Mouse (Mus musculus) right cerebral cortex, adult 18-20 months (tissue): Measurements from ENCODE around the gene Nbr1.
"Not testable (repeated sequence)": the region's sequence is repeated elsewhere in the genome, so short reads cannot be mapped to it uniquely, and the experiment has no call there.

ENCODE experiments used
- DNase-seq: peaks from one replicate; pipeline ENCODE4 v3.0.0; 2022; ENCODE audit warnings: mixed read lengths

The Nbr1 gene

DNA sequence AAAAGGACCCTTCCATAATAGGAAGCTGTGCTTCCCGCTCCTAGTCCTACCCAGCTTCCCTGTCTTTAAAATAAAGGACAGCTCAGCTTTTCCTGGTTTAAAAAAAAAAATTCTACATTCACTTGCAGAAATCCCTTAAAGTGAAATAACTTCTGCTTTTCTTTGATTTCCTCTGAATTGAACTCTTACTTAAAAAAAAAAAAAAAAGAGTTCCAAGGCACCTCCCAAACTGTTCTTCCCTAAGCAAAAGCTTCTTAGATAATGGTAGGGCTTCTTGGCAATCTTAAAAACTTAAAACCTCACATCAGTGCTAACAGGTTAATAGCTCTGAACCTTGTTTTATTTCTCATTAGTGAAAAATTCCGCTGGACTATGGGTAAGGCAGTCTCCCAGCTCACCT, 31.3 kb downstream of the Nbr1 start:
- no peak for DNase-seq

GRCm38 (mm10) chr11:101585031-101585430, 33.1 kb downstream of the Nbr1 start:
- DNase-seq = not testable (repeated sequence)

DNA sequence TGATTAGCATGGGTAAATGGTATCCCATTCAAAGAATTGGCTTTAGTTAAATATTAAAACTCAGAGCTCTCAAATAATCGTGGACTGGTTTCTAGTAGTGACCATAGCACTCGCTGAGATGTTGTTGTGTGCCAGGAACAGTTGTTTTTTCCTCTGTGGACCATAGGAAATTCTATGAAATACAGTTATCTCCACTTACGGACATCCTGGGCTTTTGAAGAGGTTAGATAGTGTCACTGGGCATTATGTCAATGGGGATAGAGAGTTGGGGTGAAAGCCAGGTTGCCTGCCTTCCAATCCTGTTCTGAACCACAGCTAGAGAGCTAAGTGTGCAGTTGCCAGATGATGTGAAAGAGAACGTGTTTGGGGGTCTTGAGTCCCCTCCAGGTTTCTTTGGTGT, 33.9 kb downstream of the Nbr1 start:
- DNase-seq = no peak

- peak; percentile 68 for DNase-seq
Observed at GRCm38 (mm10) chr11:101587676-101588075, 35.7 kb downstream of the Nbr1 start.

DNA sequence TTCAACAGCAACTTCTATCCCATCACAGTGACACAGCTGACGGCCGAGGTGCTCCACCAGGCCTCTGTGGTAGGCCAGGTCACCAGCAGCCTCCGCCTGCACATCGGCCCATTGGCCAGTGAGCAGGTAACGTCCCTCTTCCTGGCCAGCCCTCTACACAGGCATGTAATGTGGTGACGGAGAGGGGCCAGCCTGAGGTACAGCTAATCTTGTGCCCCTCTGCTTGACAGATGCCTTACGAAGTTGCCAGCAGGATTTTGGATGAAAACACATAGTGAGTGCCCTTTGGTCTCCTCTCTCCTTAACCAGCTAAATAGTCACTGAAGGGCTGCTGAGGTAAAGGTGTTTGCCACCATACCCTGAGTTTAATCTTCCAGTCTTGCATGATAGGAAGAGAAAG, 36.9 kb downstream of the Nbr1 start:
- DNase-seq = no peak

GRCm38 (mm10) chr11:101589444-101589843, 37.5 kb downstream of the Nbr1 start:
- DNase-seq = peak; percentile 26

DNA sequence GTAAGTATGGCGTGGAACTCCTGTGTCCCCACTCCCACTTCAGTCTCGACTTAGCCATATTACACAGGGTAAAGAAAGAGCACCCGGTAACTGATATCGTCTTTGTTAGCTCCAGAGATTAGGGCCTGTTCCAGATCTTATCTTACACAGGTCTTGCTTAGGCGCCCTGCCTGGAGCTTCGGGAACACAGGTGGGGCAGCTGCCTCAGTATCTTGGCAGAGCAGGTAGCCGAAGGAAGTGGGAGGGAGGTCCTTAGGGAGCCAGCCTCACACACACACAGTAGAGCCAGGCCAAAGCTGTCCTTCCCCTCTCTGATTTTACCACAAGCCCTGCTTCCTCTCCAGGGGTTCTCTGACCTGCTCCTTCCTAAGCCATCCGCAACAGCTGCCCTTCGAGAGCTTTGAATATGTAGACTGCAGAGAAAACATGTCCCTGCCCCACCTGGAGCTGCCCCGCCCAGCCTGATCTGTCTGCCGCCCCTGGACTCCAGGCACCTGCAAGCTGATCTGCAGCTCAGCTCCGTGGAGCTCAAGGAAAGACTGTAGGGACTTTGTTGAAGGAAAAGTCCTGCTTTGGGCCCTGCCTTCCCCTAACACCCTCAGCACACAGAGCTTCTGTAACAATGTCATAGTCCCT, 38.2 kb downstream of the Nbr1 start:
- no peak for DNase-seq

DNA sequence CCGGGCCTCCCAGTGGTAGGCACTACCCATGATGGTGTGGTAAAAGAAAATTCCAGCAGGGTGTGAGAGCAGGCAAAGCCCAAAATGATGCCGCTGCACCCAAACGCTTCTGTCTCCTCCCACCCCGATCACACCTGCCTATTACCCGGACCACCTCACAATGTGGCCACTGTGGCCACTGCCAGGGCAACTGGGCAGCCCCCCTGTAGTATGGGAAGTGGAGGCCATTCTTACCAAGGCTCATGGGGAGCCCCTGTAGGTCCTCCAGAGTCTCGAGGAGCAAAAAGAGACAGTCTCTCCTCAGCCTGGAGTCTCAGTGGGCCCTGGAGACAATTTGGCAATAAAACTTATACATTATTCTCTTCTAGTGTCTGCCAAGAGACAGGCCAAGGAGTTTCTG, 47.2 kb downstream of the Nbr1 start, which contains the start of gene Gm11634:
Gm11634 (minus strand) TSS at position 101 of the 400 bp plus-strand sequence.
- DNase-seq = no peak

- no peak for DNase-seq
Observed at GRCm38 (mm10) chr11:101602491-101602890, 50.5 kb downstream of the Nbr1 start.

- DNase-seq = no peak
Observed at GRCm38 (mm10) chr11:101604116-101604515, 52.2 kb downstream of the Nbr1 start.

DNA sequence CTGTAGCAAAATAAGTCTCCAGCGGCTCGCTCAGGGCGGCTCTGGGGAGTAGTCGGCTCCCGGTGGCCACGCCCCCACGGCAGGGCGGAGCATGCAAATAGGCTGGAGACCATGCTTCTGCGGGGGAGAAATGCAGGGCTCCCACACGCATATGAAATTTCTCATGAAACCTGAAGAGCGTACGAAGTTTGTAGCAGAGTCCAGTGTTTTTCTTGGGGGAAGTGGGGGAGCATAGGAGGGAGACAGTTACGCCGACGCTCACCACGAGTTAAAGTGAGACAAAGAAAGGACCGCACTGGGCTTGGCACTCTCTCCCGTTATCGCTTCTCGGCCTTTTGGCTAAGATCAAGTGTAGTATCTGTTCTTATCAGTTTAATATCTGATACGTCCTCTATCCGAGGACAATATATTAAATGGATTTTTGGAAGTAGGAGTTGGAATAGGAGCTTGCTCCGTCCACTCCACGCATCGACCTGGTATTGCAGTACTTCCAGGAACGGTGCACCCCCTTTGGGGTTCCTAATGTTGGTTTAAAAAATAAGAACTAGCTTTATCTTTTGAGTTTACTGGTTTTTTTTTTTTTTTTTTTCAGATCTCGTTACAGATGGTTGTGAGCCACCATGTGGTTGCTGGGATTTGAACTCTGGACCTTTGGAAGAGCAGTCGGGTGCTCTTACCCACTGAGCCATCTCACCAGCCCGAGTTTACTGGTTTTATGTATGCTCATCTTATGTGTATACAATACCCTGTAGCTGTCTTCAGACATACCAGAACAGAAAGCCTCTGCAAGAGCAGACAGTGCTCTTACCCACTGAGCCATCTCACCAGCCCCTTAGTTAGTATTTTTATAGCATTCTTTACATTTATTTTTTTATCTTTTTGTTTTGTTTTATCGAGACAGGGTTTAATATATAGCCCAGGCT, 52.8 kb downstream of the Nbr1 start:
- DNase-seq = peak; percentile 35

DNA sequence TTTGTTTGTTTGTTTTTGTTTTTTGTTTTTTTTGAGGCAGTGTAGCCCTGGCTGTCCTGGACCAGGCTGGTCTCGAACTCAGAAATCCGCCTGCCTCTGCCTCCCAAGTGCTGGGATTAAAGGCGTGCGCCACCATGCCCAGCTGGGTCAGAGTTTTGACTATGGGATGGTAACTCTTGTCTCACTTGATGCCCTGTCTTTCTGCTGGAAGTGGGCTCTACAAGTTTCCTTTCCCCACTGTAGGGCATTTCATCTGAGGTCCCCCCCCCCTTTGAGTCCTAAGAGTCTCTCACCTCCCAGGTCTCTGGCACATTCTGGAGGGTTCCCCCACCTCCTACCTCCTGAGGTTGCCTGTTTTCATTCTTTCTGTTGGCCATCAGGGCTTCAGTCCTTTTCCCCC, 55.2 kb downstream of the Nbr1 start:
- DNase-seq = not testable (repeated sequence)

- no peak for DNase-seq
Observed at GRCm38 (mm10) chr11:101610445-101610844, 58.5 kb downstream of the Nbr1 start.

DNA sequence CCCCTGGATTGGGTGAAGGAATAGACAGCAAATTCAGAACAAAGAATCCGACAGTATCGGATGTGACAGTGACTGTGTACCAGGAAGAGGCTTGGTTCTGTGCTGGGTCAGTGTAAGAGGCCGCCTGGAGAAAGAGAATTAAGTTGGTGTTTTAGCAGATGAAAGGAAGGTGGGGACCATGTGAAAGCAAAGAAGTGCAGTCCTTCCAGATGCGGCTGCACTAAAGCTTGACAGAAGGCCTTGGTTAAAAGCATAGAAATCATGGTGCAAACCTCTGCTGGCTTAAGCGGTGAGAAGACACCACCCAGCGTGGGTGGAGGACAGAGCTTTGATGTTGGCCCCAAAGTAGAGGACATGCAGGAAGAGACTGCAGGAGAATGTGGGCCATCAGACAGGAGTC, 61.6 kb downstream of the Nbr1 start:
- DNase-seq = no peak

DNA sequence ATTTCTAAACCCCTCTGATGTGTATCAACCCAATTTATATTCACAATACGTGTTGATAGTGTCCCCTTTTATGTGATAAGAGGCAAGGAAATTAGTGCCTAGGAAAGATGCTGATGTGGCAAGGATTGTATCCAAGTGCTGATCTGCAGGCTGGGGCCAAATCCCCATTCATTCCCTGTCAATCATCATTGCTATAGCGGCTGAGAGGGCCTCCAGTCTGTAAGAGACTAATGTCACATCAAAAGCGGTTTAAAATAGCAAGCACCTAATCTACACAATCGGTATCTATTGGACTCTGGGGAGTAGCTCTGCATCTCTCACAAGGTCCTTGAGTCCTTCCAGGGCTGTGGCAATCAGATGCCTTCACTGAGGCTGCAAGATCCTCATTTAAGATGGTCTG, 62.2 kb downstream of the Nbr1 start:
- no peak for DNase-seq

DNA sequence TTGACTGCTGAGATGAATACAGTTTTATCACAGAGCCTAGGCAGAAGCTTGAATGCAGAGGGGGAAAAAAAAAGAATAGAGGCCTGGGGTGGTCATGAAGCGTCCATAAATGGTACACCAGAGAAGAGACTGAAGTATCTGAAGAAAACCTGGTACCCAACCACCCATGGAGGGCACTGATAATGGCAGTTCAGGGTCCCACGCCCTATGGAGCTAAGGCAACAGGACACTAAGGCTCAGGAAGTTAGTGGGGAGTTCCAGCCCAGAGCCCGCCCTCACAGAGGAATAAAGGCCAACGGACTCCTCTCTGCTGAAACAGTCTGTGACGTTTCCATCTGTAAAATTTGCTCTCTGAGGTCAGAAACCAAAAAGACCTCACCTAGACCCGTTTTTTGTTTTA, 63.4 kb downstream of the Nbr1 start:
- DNase-seq = no peak

DNA sequence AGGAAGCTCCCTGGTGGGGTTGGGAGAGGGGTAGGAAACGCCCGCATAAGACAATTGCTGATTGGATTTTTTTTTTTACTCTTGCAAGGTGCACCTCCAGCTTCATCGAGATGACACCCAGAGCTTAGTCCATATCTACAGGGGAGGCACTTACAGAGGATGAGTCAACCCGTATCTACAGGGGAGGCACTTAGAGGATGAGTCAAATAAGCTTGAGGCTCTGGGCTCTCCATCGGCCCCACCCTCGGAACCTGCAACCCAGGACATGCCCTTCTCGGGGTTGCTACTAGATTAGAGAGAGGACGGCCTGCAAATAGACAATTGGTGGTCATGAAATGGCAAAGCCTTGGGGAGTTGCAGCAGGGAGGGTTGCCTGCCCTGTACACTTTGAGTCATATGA, 64.2 kb downstream of the Nbr1 start:
- no peak for DNase-seq

DNA sequence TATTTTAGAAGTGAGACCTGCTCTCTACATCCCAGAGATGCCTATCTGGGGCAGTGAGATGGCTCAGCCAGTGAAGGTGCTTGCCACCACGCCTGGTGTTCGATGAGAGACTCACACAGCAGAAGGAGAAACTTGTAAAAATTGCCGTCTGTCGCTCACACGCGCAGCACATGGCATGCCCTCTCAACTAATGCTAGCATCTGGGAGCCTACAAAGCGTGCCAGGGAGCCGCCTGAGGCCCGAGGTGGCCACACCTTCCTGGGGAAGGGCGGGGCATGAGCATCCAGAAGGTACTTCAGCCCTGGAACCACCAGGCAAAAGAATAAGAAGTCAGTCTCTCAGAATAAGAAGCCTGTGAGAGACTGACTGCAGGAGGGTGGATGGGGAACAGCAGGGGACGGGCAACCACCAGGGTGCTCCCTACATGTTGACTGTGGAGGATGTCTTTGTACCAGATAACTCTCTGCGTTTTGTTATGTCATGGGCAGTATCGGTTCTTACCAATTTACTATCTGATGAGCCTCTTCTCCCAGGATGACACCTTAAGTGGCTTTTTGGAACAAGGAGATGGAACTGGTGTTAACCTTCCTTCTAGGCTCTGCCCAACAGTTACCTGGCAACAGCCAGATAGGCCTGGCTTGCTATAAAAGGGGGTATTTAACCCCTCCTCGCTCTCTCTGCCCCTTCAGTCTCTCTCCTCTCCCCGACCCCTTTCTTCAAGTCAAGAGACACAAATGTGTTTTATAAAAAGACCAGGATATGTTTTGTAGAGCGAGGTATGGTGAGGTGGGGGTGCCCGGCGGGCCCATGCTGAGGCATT, 65.2 kb downstream of the Nbr1 start:
- DNase-seq = no peak

DNA sequence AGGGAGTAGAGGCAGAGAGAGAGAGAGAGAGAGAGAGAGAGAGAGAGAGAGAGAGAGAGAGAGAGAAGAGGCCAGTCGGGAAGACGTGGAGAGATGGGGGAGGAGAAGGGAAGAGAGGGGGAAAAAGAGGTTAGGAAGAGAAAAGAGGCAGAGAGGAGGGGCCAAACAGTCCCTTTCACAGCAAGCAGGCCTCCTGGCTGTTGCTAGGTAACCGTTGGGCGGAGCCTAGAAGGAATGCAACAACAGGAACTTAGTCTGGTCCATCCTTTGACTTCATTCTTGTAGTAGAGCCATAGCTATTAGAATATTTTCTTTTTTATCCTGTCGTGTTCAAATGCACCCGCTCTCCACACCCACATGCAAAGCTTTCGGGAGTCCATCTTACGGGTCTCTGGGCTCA, 65.9 kb downstream of the Nbr1 start:
- DNase-seq = no peak

DNA sequence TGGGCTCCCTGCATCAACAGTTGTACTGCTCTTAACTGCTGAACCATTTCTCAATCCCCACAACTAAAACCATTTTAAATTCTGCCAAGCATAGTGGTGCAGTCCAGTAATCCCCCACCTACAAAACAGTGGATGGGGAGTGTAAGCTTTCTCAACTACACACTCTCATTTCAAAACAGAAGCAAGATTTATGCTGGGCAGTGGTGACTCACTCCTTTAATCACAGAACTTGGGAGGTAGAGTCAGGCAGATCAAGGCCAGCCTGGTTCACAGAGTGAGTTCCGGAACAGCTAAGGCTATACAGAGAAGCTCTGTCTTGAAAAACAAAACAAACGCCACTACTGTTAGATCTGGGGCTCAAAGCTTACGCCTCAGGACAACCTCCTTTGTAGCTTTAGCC, 66.6 kb downstream of the Nbr1 start:
- DNase-seq = no peak

DNA sequence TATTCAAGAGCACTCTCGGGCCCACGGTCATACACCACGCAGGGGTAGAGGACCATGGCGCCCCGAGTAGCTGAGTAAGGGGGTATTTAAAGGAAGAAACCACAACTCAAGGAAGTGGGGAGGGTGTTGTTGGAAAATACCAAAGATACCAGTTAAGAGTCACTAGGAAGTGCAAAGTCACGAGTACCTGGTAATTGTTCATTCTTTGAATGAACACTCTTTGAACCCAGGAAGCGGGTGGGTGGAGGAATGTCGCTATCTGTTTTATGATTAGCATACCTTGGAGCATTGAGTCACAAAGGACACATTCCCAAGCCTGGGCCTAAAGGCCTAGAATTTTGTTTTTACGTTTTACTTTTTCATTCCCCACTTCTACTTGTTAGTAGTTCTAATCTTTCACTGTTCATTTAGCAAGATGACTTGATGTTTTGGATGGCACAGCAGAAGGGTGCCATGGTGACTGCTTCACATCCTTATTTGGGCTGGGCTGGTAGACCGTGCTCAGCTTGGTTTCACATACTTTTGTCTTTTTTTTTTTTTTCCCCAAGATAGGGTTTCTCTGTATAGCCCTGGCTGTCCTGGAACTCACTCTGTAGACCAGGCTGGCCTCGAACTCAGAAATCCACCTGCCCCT, 68.2 kb downstream of the Nbr1 start:
- DNase-seq = not testable (repeated sequence)

- no peak for DNase-seq
Observed at GRCm38 (mm10) chr11:101626649-101626994, 74.7 kb downstream of the Nbr1 start.
